Mouse (Mus musculus) mammary gland, adult 2 months (tissue): ENCODE measurements around the gene Gm382. TPM values are rescaled to one million over a fixed set of nuclear protein-coding genes. Genes with fewer than 3 reads are reported as not detected.

Experiments used
- polyA plus RNA-seq: library from polyadenylated mRNA; depleted of rRNA; stranded (reverse); fragments of >200 nt; gene quantifications from 2 replicates; pipeline ENCODE4 v1.2.3, GENCODE M21; 2012; ENCODE audit warnings: low replicate concordance; rRNA removed

Gene Gm382
- not detected in 2 replicates for polyA plus RNA-seq

DNA sequence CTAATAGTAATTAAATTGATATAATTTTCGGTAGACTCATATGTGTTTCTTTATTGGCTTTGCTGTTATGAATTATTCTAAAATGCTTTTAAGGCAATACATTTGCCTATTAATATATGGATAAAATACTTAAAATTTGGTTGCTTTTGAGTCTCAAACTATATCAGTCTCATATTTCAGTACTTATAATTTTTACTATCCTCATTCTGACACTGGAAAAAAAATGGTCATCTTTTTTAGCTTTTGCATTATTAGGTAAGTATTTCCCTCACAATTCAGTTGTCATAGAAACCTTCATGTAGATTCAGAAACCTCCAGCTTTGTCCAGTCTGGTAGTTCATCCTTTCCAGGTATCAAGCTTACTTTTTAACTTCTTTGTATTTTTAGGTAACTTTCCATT lies at the start of gene Gm382:
Gene Gm382, plus strand, starts transcription at position 301 of the 400 bp plus-strand sequence.

Other genes with a start within 250 kb of the Gm382 start
- gene 4932411N23Rik, start 224.1 kb upstream of the Gm382 start, polyA plus RNA-seq = not detected in 2 replicates